Mouse (Mus musculus) stomach, postnatal 0 days (tissue): ENCODE data around the gene Ears2.

Source experiments
- CTCF ChIP-seq: IDR thresholded peaks from 2 replicates; pipeline ENCODE4 v1.5.1; 2016; ENCODE audit warnings: antibody characterized with exemption, low read depth, mild to moderate bottlenecking, moderate library complexity
- EP300 ChIP-seq: optimal IDR thresholded peaks from 2 replicates; pipeline ENCODE3; 2016; ENCODE audit warnings: antibody characterized with exemption

- TF ChIP-seq CTCF (no peak), EP300 (no peak)
These were observed 44.9 kb downstream of the Ears2 start for GRCm38 (mm10) chr7:122022131-122022530.
